Mouse (Mus musculus): ENCODE data around the gene Kat5.

The Kat5 gene

GRCm38 (mm10) chr19:5609547-5610404 is at the start of gene Kat5:
Gene Kat5, minus strand, starts transcription at chr19:5610237.
- peak; percentile 76 to 91 for DNase-seq (ENCODE audit: low spot score in 2 of 2)

- no peak for DNase-seq (ENCODE audit: low spot score in 2 of 2)
Measured at GRCm38 (mm10) chr19:5654720-5655298, 44.8 kb upstream of the Kat5 start.

GRCm38 (mm10) chr19:5653969-5654719 is 44.1 kb upstream of the Kat5 start:
- no peak for DNase-seq (ENCODE audit: low spot score in 2 of 2)

- DNase-seq (ENCODE audit: low spot score in 2 of 2), result no peak
Measured at GRCm38 (mm10) chr19:5652570-5652969, 42.5 kb upstream of the Kat5 start.

GRCm38 (mm10) chr19:5651502-5652274 is 41.7 kb upstream of the Kat5 start:
- no peak for DNase-seq (ENCODE audit: low spot score in 2 of 2)

GRCm38 (mm10) chr19:5649298-5649741 is 39.3 kb upstream of the Kat5 start:
- DNase-seq (ENCODE audit: low spot score in 2 of 2), result no peak

- peak in 1 of 2 experiments; percentile 65 for DNase-seq (ENCODE audit: low spot score in 2 of 2)
Measured at GRCm38 (mm10) chr19:5648401-5649297, 38.6 kb upstream of the Kat5 start.

GRCm38 (mm10) chr19:5647791-5648190 is 37.8 kb upstream of the Kat5 start:
- DNase-seq (ENCODE audit: low spot score in 2 of 2), result no peak

- no peak for DNase-seq (ENCODE audit: low spot score in 2 of 2)
Measured at GRCm38 (mm10) chr19:5646731-5647330, 36.8 kb upstream of the Kat5 start.

- DNase-seq (ENCODE audit: low spot score in 2 of 2), result no peak
Measured at GRCm38 (mm10) chr19:5645280-5645679, 35.2 kb upstream of the Kat5 start.

GRCm38 (mm10) chr19:5641641-5642040 is 31.6 kb upstream of the Kat5 start:
- no peak for DNase-seq (ENCODE audit: low spot score in 2 of 2)

GRCm38 (mm10) chr19:5641021-5641420 is 31.0 kb upstream of the Kat5 start:
- no peak for DNase-seq (ENCODE audit: low spot score in 2 of 2)

GRCm38 (mm10) chr19:5640339-5640738 is 30.3 kb upstream of the Kat5 start:
- DNase-seq (ENCODE audit: low spot score in 2 of 2), result no peak

GRCm38 (mm10) chr19:5638416-5639005 is 28.5 kb upstream of the Kat5 start:
- DNase-seq (ENCODE audit: low spot score in 2 of 2), result no peak

GRCm38 (mm10) chr19:5637069-5638047 is 27.3 kb upstream of the Kat5 start, which contains the start of gene Rela:
Gene Rela, plus strand, starts transcription at chr19:5637483.
- peak; percentile 67 to 89 for DNase-seq (ENCODE audit: low spot score in 2 of 2)

GRCm38 (mm10) chr19:5636571-5637041 is 26.6 kb upstream of the Kat5 start:
- no peak for DNase-seq (ENCODE audit: low spot score in 2 of 2)

- DNase-seq (ENCODE audit: low spot score in 2 of 2), result no peak
Measured at GRCm38 (mm10) chr19:5636036-5636570, 26.1 kb upstream of the Kat5 start.

- no peak for DNase-seq (ENCODE audit: low spot score in 2 of 2)
Measured at GRCm38 (mm10) chr19:5632120-5632519, 22.1 kb upstream of the Kat5 start.
